Mouse (Mus musculus) brown adipose tissue, adult 24 weeks (tissue): ENCODE results near the gene Prr3. TPM values are rescaled to one million over a fixed set of nuclear protein-coding genes. Genes with fewer than 3 reads are reported as not detected.
"Not testable (repeated sequence)": the region's sequence is repeated elsewhere in the genome, so short reads cannot be mapped to it uniquely, and the experiment has no call there.

ENCODE experiments used
- H3K27ac ChIP-seq: fragments of 200-500 bp; replicated peaks from 2 replicates; pipeline ENCODE4 v1.5.1; 2012; ENCODE audit warnings: low read depth, mild to moderate bottlenecking, low read length
- H3K4me1 ChIP-seq: fragments of 200-500 bp; 2 replicates; pipeline ENCODE4 v1.6.1; 2012; ENCODE audit warnings: low read length, mixed read lengths; ENCODE audit not compliant: control insufficient read depth, insufficient read depth, insufficient read length
- H3K4me3 ChIP-seq: fragments of 200-500 bp; 2 replicates; pipeline ENCODE4 v1.5.1; 2012; ENCODE audit warnings: low read depth, mild to moderate bottlenecking, low read length, moderate library complexity; ENCODE audit not compliant: insufficient read depth
- polyA plus RNA-seq: library from polyadenylated mRNA; stranded (reverse); fragments of >200 nt; gene quantifications from 2 replicates; pipeline ENCODE4 v1.2.4, GENCODE M21; 2012; ENCODE audit not compliant: missing spikeins, insufficient read depth, insufficient read length

Prr3 gene
- polyA plus RNA-seq, 1 experiment = 5.3 TPM

- H3K4me1 ChIP-seq = no peaks in the 10 kb centered on the region
- no peak overlapping the region for H3K27ac ChIP-seq
- no peak overlapping the region for H3K4me3 ChIP-seq
Observed at GRCm38 (mm10) chr17:36014977-36015376, 34.9 kb upstream of the Prr3 start.

DNA sequence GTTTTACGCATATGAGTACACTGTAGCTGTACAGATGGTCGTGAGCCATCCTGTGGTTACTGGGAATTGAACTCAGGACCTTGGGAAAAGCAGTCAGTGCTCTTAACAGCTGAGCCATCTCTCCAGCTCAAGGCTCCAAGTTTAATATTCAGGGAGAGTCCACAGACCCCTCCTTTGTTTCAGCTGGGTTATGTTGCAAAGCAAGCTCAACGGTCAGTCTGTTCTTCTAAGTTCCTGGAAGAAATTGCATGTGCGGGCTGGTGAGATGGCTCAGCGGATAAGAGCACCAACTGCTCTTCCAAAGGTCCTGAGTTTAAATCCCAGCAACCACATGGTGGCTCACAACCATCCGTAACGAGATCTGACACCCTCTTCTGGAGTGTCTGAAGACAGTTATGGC lies 24.4 kb upstream of the Prr3 start:
- not testable (repeated sequence) for H3K27ac ChIP-seq, H3K4me1 ChIP-seq, H3K4me3 ChIP-seq

- no peak overlapping the region for H3K4me3 ChIP-seq
- H3K4me1 ChIP-seq = 0 out of 2 replicates have a peak, but pooled peaks cover 2% of the 10 kb centered on the region
- no peak overlapping the region for H3K27ac ChIP-seq
Observed at GRCm38 (mm10) chr17:36003331-36003730, 23.3 kb upstream of the Prr3 start.

- H3K4me3 ChIP-seq = no peak overlapping the region
- H3K27ac ChIP-seq = no peak overlapping the region
- 0 out of 2 replicates have a peak, but pooled peaks cover 2% of the 10 kb centered on the region for H3K4me1 ChIP-seq
Observed at GRCm38 (mm10) chr17:36001966-36002365, 21.9 kb upstream of the Prr3 start.

DNA sequence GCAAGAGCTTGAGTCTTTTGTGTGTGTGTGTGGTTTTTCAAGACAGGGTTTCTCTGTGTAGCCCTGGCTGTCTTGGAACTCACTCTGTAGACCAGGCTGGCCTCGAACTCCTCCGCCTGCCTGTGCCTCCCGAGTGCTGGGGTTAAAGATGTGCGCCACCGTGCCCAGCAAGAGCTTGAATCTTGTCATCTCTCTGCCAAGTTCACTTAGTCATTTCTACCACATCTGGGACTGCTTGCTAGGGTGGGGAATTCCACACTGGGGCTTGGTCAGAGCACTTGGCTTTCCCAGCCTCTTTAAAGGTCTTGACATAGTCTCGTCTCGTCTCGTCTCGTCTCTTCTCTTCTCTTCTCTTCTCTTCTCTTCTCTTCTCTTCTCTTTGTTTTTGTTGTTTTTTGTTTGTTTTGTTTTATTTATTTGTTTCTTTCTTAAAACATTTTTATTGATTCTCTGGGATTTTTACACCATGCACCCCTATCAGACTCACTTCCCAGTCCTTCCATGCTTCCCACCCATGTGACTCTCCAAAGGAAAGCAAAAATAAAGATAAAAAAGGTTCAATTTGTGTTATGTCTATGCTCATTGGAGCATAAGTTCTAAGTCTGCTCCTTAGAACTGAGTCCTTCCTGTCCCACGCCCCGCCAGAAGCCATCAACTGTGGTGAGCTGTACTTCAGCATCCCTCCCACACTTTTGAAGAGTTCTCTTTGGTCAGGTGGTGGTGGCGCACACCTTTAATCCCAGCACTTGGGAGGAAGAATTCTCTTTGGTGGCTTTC lies 21.3 kb upstream of the Prr3 start:
- no peak overlapping the region for H3K4me3 ChIP-seq
- H3K4me1 ChIP-seq = 0 out of 2 replicates have a peak, but pooled peaks cover 2% of the 10 kb centered on the region
- H3K27ac ChIP-seq = no peak overlapping the region

DNA sequence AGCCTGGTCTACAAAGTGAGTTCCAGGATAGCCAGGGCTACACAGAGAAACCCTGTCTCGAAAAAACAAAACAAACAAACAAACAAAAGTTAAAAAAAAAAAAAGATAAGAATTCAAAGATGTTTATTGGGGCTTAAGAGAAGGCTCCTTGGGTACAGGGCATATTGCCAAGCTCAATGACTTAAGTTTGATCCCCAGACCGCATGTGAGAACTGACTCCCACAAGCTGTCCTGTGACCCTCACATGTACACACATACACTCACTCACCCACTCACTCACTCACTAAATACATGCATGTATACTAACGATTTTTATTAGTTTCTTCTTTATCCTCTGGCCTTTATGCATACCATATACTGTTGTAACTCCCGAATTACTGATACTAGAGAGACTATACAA lies 20.3 kb upstream of the Prr3 start:
- Histone ChIP-seq H3K4me3 (no peak overlapping the region), H3K27ac (no peak overlapping the region), H3K4me1 (0 out of 2 replicates have a peak, but pooled peaks cover 2% of the 10 kb centered on the region)

DNA sequence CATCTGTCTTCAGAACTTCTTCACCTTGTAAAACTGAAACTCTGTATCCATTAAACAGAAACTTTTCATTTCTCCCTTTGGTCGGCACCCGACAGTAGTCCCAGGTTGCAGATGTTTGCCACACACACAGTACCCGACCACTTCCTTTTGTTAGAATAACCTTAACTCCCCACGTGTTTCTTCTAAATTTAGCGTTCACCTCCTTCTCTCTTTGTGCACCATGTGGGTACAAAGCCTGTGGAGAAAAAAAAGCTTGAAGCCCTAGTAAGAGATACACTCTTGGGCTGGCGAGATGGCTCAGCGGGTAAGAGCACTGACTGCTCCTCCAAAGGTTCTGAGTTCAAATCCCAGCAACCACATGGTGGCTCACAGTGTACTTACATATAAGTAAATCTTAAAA lies 19.3 kb upstream of the Prr3 start:
- no peak overlapping the region for H3K4me3 ChIP-seq
- H3K27ac ChIP-seq = no peak overlapping the region
- 0 out of 2 replicates have a peak, but pooled peaks cover 2% of the 10 kb centered on the region for H3K4me1 ChIP-seq

DNA sequence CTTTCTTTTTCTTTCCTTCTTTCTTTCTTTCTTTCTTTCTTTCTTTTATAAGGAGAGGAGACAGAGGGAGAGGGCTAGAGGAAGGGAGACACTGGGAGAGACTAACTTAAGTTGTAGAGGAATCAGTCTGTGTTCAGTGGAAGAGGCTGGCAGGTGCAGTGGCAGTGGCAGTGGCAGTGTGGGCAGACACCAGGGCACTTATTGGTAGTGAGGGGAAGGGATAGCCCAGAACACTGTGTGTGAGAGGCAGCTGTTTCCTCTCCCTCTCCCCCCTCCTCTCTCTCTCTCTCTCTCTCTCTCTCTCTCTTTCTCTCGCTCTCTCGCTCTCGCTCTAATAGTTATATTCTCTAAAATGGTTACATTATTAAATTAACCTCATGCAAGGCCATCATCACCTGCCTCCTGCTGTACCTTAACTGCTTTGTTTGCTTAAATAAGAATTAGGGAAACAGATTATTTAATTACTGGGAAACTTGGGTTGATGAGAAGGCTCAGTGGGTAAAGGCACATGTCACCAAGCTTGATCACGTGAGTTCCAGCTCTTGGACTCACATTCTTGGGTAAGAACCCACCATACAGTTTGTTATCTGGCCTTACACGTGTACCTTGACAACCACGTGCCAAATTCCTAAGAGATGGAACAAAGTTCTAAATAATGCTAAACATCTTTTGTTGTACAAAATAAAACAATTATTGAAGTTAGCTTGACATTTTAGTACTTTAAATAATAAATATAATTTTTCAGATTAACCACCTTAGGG lies 18.7 kb upstream of the Prr3 start:
- Histone ChIP-seq H3K4me3 (no peak overlapping the region), H3K27ac (no peak overlapping the region), H3K4me1 (0 out of 2 replicates have a peak, but pooled peaks cover 2% of the 10 kb centered on the region)

DNA sequence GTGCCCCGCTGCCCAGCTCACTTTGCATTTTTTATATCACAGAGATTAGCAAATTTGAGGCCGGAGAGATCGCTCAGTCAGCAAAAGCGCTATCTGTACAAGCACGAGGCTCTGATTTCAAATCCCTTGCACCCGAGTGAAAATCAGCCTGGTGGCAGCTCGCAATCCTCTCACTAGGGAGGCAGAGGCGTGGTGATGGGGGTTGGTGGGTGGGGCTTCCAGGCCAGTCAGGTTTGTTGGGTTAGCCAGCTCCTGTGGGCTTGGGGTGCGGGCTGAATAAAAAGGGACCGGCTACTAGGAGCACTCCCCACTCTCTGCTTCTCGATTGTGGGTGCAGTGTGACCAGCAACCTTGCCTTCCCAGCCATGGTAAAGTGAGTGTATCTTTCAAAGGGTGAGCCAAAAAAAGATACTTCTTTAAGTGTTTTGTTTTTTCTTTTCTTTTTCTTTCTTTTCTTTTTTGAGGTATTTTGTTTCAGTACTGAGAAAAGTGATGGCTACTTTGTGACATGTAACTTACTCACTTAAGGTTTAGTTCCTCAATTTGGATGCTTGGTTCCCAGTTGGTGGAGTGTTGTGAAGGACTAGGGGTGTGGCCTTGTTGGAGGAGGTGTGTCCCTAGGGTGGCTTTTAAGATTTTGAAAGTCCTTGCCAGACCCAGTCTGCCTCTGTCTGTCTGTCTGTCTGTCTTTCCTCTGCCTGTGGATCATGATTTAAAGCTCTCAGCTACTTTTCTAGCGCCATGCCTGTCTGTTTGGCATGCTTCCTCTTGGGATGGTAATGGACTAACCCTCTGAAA lies 17.9 kb upstream of the Prr3 start:
- no peak overlapping the region for H3K27ac ChIP-seq
- no peak overlapping the region for H3K4me3 ChIP-seq

DNA sequence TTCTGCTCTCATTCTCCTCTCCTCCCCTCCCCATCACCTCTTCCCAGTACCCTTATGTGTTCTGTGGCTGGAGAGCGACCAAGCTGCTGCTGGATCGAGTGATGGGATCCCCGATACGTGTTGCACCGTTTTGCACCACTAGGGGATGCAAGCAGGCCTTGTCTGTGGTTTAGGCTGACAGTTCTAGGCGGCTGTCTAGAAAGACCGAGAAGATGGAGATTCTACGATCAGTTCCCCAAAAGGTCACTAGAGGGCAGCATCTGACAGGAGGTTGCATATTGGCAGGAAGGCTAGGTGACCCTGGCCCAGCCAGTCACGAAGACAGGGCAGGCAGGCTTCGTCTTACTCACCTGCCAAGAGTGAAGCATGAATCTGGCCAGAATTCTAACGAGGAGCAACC lies 16.9 kb upstream of the Prr3 start:
- no peak overlapping the region for H3K27ac ChIP-seq
- H3K4me3 ChIP-seq = no peak overlapping the region
- H3K4me1 ChIP-seq = 0 out of 2 replicates have a peak, but pooled peaks cover 2% of the 10 kb centered on the region

More for the DNA sequence above, 17.9 kb upstream of the Prr3 start:
- H3K4me1 ChIP-seq = 0 out of 2 replicates have a peak, but pooled peaks cover 2% of the 10 kb centered on the region

- no peaks in the 10 kb centered on the region for H3K4me1 ChIP-seq
- H3K27ac ChIP-seq = peak overlapping the region; percentile 40
- peak overlapping the region; percentile 75 for H3K4me3 ChIP-seq
Observed at GRCm38 (mm10) chr17:35994879-35995240, 14.8 kb upstream of the Prr3 start.

GRCm38 (mm10) chr17:35994175-35994878 lies 14.3 kb upstream of the Prr3 start:
- peak overlapping the region; percentile 40 for H3K27ac ChIP-seq
- peak overlapping the region; percentile 75 for H3K4me3 ChIP-seq

DNA sequence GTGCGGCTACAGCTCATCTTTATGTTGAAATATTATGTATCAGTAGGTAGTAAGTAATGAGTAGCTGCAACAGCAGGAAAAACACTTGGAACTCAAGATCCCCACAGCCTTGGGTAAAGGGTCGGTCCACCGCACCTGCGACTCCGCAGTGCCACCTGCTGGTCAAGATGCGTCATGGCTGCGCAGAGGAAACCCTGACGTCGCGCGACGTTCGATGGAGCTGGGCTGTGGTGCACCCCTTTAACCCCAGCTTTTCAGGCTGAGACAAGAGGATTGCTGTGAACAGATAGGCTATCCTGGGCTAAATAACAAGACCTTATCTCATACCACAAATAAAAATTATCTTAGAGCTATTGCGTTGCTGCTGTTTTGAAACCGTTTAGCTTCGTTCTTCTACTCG lies 13.6 kb upstream of the Prr3 start:
- Histone ChIP-seq H3K4me3 (peak overlapping the region; percentile 49), H3K27ac (no peak overlapping the region), H3K4me1 (no peaks in the 10 kb centered on the region)

More at GRCm38 (mm10) chr17:35994175-35994878, 14.3 kb upstream of the Prr3 start:
- H3K4me1 ChIP-seq = no peaks in the 10 kb centered on the region

DNA sequence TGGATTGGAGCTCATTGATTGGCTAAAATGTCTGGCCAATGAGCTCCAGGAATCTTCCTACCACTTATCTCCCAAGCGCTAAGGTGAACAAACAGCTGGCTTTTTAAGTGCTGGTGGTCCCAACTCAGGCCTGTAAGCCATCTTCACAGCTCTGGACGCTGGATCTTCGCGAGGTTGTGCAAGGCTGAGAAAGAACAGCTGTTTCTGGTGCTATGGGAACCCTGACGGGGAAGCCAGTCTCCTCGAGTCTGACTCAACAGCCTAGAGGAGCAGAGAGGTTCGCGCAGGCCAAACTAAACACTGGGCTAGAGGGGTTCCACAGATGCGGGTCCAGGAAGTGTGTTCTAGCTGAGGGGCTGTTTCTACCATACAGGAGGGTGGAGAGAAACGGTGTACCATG lies 11.7 kb upstream of the Prr3 start:
- H3K27ac ChIP-seq = no peak overlapping the region
- H3K4me1 ChIP-seq = no peaks in the 10 kb centered on the region
- H3K4me3 ChIP-seq = no peak overlapping the region
